Mouse (Mus musculus) adrenal gland, postnatal 14 days (tissue): ENCODE results near the gene Ttc9c. TPM values are rescaled to one million over a fixed set of nuclear protein-coding genes. Genes with fewer than 3 reads are reported as not detected.

ENCODE experiments used
- DNase-seq: peaks from one replicate; pipeline ENCODE4 v3.0.0; 2021; ENCODE audit warnings: mixed read lengths
- total RNA-seq: library from RNA; stranded (reverse); gene quantifications from 2 replicates; pipeline ENCODE4 v1.2.3, GENCODE M21; 2021

Gene Ttc9c
- total RNA-seq, 1 experiment from 2014 or later = 29.6 TPM

- no peak for DNase-seq
Observed at GRCm38 (mm10) chr19:8830664-8831063, 11.5 kb upstream of the Ttc9c start.

GRCm38 (mm10) chr19:8829660-8830059, 10.5 kb upstream of the Ttc9c start, which contains the start of gene AC129217.1:
TSS of gene AC129217.1 (plus strand) at chr19:8829773.
- DNase-seq = no peak

GRCm38 (mm10) chr19:8822696-8823095, 3.6 kb upstream of the Ttc9c start:
- no peak for DNase-seq

GRCm38 (mm10) chr19:8821146-8821545, 2.0 kb upstream of the Ttc9c start:
- DNase-seq = no peak

- no peak for DNase-seq
Observed at GRCm38 (mm10) chr19:8820424-8820956, 1.4 kb upstream of the Ttc9c start.

- peak; percentile 99 for DNase-seq
Observed at GRCm38 (mm10) chr19:8819596-8820423, 677 bp upstream of the Ttc9c start, which contains the start of gene Hnrnpul2. TSS of gene Hnrnpul2 (plus strand) at chr19:8820010.

- no peak for DNase-seq
Observed at GRCm38 (mm10) chr19:8818301-8818798, 783 bp downstream of the Ttc9c start.

GRCm38 (mm10) chr19:8817001-8817400, 2.1 kb downstream of the Ttc9c start:
- DNase-seq = no peak

- DNase-seq = peak; percentile 44
Observed at GRCm38 (mm10) chr19:8815812-8816211, 3.3 kb downstream of the Ttc9c start.

GRCm38 (mm10) chr19:8806810-8807209, 12.3 kb downstream of the Ttc9c start:
- DNase-seq = no peak

- DNase-seq = no peak
Observed at GRCm38 (mm10) chr19:8803879-8804660, 15.1 kb downstream of the Ttc9c start.

- DNase-seq = no peak
Observed at GRCm38 (mm10) chr19:8803204-8803780, 15.8 kb downstream of the Ttc9c start.

GRCm38 (mm10) chr19:8802130-8802821, 16.9 kb downstream of the Ttc9c start, which contains the start of gene Zbtb3:
TSS of gene Zbtb3 (plus strand) at chr19:8802555.
- DNase-seq = peak; percentile 96

- DNase-seq = no peak
Observed at GRCm38 (mm10) chr19:8798947-8799315, 20.2 kb downstream of the Ttc9c start.

- DNase-seq = peak; percentile 94
Observed at GRCm38 (mm10) chr19:8798264-8798946, 20.7 kb downstream of the Ttc9c start, which contains the start of gene Polr2g. TSS of gene Polr2g (minus strand) at chr19:8798577.

GRCm38 (mm10) chr19:8790171-8790570, 29.0 kb downstream of the Ttc9c start:
- DNase-seq = no peak

GRCm38 (mm10) chr19:8789171-8789570, 30.0 kb downstream of the Ttc9c start:
- DNase-seq = no peak

- no peak for DNase-seq
Observed at GRCm38 (mm10) chr19:8788521-8788920, 30.6 kb downstream of the Ttc9c start.

GRCm38 (mm10) chr19:8786008-8786781, 32.9 kb downstream of the Ttc9c start, which contains the start of gene Taf6l:
TSS of gene Taf6l (minus strand) at chr19:8786417.
- DNase-seq = peak; percentile 94

GRCm38 (mm10) chr19:8774951-8775421, 44.1 kb downstream of the Ttc9c start:
- peak; percentile 66 for DNase-seq
